Mouse (Mus musculus) E14TG2a.4 (cell line): ENCODE data around the gene Scube2.

ENCODE experiments used
- H3K27me3 ChIP-seq: 2 replicates; pipeline ENCODE4 v1.6.1; 2014; ENCODE audit warnings: low read length, control low read depth; ENCODE audit not compliant: insufficient read depth
- H3K36me3 ChIP-seq: 2 replicates; pipeline ENCODE4 v1.6.1; 2014; ENCODE audit warnings: low read length, control low read depth; ENCODE audit not compliant: insufficient read depth
- H3K4me1 ChIP-seq: replicated peaks from 2 replicates; pipeline ENCODE4 v1.6.1; 2014; ENCODE audit warnings: low read depth, low read length, control low read depth
- H3K4me3 ChIP-seq: replicated peaks from 2 replicates; pipeline ENCODE4 v1.5.1; 2014; ENCODE audit warnings: mild to moderate bottlenecking, low read length
- H3K9me3 ChIP-seq: 2 replicates; pipeline ENCODE4 v1.6.1; 2014; ENCODE audit warnings: low read length, control low read depth
- CTCF ChIP-seq: conservative IDR thresholded peaks from 2 replicates; pipeline ENCODE4 v1.5.1; 2014; ENCODE audit warnings: low read length
- NANOG ChIP-seq: IDR thresholded peaks from 2 replicates; pipeline ENCODE4 v1.6.1; 2014; ENCODE audit warnings: borderline replicate concordance, low read length, mixed read lengths
- POU5F1 ChIP-seq: IDR thresholded peaks from 2 replicates; pipeline ENCODE4 v1.6.1; 2014; ENCODE audit warnings: low read length, borderline replicate concordance

The Scube2 gene

GRCm38 (mm10) chr7:109865370-109866229 is at the start of gene Scube2:
Gene Scube2, minus strand, starts transcription at chr7:109865679.
- H3K36me3 ChIP-seq = no peaks in the 10 kb centered on the region
- TF ChIP-seq NANOG (no peak), POU5F1 (no peak), CTCF (no peak)
- peaks cover 46% of the 10 kb centered on the region for H3K4me1 ChIP-seq
- peak within 1 kb of the TSS; percentile 82 for H3K4me3 ChIP-seq
- no peaks in the 10 kb centered on the region for H3K9me3 ChIP-seq
- H3K27me3 ChIP-seq = peaks cover 44% of the 10 kb centered on the region

- TF ChIP-seq NANOG (no peak), CTCF (no peak), POU5F1 (no peak)
- H3K36me3 ChIP-seq = peaks cover 75% of the 10 kb centered on the region
- no peaks in the 10 kb centered on the region for H3K4me1 ChIP-seq
- H3K27me3 ChIP-seq = no peaks in the 10 kb centered on the region
- H3K4me3 ChIP-seq = no peak overlapping the region
- no peaks in the 10 kb centered on the region for H3K9me3 ChIP-seq
These were observed 40.7 kb upstream of the Scube2 start for GRCm38 (mm10) chr7:109906165-109906564.

- Histone ChIP-seq H3K9me3 (no peaks in the 10 kb centered on the region), H3K4me3 (no peak overlapping the region), H3K4me1 (no peaks in the 10 kb centered on the region), H3K27me3 (no peaks in the 10 kb centered on the region), H3K36me3 (peaks cover 96% of the 10 kb centered on the region)
- TF ChIP-seq NANOG (no peak), CTCF (no peak), POU5F1 (no peak)
These were observed 35.4 kb upstream of the Scube2 start for GRCm38 (mm10) chr7:109900921-109901320.

GRCm38 (mm10) chr7:109898911-109899310 is 33.4 kb upstream of the Scube2 start:
- no peaks in the 10 kb centered on the region for H3K9me3 ChIP-seq
- peaks cover 99% of the 10 kb centered on the region for H3K36me3 ChIP-seq
- no peaks in the 10 kb centered on the region for H3K27me3 ChIP-seq
- TF ChIP-seq CTCF (no peak), POU5F1 (no peak), NANOG (no peak)
- peaks cover 9% of the 10 kb centered on the region for H3K4me1 ChIP-seq
- no peak overlapping the region for H3K4me3 ChIP-seq

- TF ChIP-seq POU5F1 (no peak), CTCF (peak; percentile 77), NANOG (no peak)
- Histone ChIP-seq H3K9me3 (no peaks in the 10 kb centered on the region), H3K4me1 (peaks cover 25% of the 10 kb centered on the region), H3K27me3 (no peaks in the 10 kb centered on the region), H3K4me3 (no peak overlapping the region), H3K36me3 (peaks cover 45% of the 10 kb centered on the region)
These were observed 27.1 kb upstream of the Scube2 start for GRCm38 (mm10) chr7:109892530-109892929.

- Histone ChIP-seq H3K4me3 (no peak overlapping the region), H3K36me3 (peaks cover 38% of the 10 kb centered on the region), H3K4me1 (peaks cover 25% of the 10 kb centered on the region), H3K9me3 (no peaks in the 10 kb centered on the region), H3K27me3 (no peaks in the 10 kb centered on the region)
- TF ChIP-seq CTCF (no peak), POU5F1 (no peak), NANOG (no peak)
These were observed 26.3 kb upstream of the Scube2 start for GRCm38 (mm10) chr7:109891786-109892185.

GRCm38 (mm10) chr7:109890256-109890655 is 24.8 kb upstream of the Scube2 start:
- no peak for TF ChIP-seq POU5F1
- TF ChIP-seq NANOG = no peak
- TF ChIP-seq CTCF = no peak

GRCm38 (mm10) chr7:109889300-109889699 is 23.8 kb upstream of the Scube2 start:
- no peaks in the 10 kb centered on the region for H3K9me3 ChIP-seq
- no peaks in the 10 kb centered on the region for H3K27me3 ChIP-seq
- H3K36me3 ChIP-seq = peaks cover 13% of the 10 kb centered on the region; the same call in 1 of the 2 replicates
- TF ChIP-seq POU5F1 (no peak), CTCF (no peak), NANOG (no peak)
- peaks cover 19% of the 10 kb centered on the region for H3K4me1 ChIP-seq
- no peak overlapping the region for H3K4me3 ChIP-seq

More at GRCm38 (mm10) chr7:109890256-109890655, 24.8 kb upstream of the Scube2 start:
- Histone ChIP-seq H3K27me3 (no peaks in the 10 kb centered on the region), H3K36me3 (peaks cover 23% of the 10 kb centered on the region), H3K4me3 (no peak overlapping the region), H3K4me1 (peaks cover 25% of the 10 kb centered on the region), H3K9me3 (no peaks in the 10 kb centered on the region)

GRCm38 (mm10) chr7:109886249-109886648 is 20.8 kb upstream of the Scube2 start:
- H3K4me1 ChIP-seq = peaks cover 19% of the 10 kb centered on the region
- H3K36me3 ChIP-seq = no peaks in the 10 kb centered on the region
- H3K4me3 ChIP-seq = no peak overlapping the region
- H3K27me3 ChIP-seq = no peaks in the 10 kb centered on the region
- TF ChIP-seq POU5F1 = no peak
- TF ChIP-seq NANOG = no peak
- no peak for TF ChIP-seq CTCF
- 0 out of 2 replicates have a peak, but pooled peaks cover 11% of the 10 kb centered on the region for H3K9me3 ChIP-seq
